ENCODE assay signal across 8 mouse cellular contexts in genomic region chr1:193575986-193576713, GRCm38 (mm10).
DNase-seq lines count a peak whose midpoint lies in the region; ATAC-seq and TF ChIP-seq lines count a peak whose summit lies in the region.

No protein-coding gene starts in this region.

- ATAC-seq in embryonic facial prominence, embryonic 15.5 days (ENCODE audit: insufficient number of reproducible peaks, low FRiP score, low TSS enrichment, low read depth): peak; percentile 78; the same call in 1 of the 2 replicates
- peak; percentile 91 for ATAC-seq in kidney, embryonic 15.5 days (replicated peaks; ENCODE audit: low FRiP score)
- ATAC-seq in limb, embryonic 14.5 days (ENCODE audit: low FRiP score, low read depth): peak; percentile 81
- ATAC-seq in midbrain, postnatal 0 days (ENCODE audit: low FRiP score): peak; percentile 85

- TF ChIP-seq CTCF in bone marrow, adult 2 months (IDR thresholded peaks at IDR 0.05; ENCODE audit: control insufficient read depth, insufficient read depth, low read length): peak; percentile 65
- peak; percentile 97 for TF ChIP-seq CTCF in midbrain, postnatal 0 days (IDR thresholded peaks at IDR 0.05)
- TF ChIP-seq CTCF in testis, adult 2 months (IDR thresholded peaks at IDR 0.05; ENCODE audit: control insufficient read depth, insufficient read depth, insufficient replicate concordance, low read depth, low read length): peak; percentile 52; the same call in 1 of the 2 replicates

- H3K4me2 ChIP-seq in embryonic facial prominence, embryonic 15.5 days (replicated peaks): no peak overlapping the region
- H3K4me2 ChIP-seq in kidney, embryonic 15.5 days: no peak overlapping the region
- no peak overlapping the region for H3K4me2 ChIP-seq in limb, embryonic 14.5 days (replicated peaks; ENCODE audit: low read depth, low read length, severe bottlenecking)
- peak overlapping the region; percentile 15; the same call in 1 of the 2 replicates for H3K4me2 ChIP-seq in midbrain, postnatal 0 days (ENCODE audit: low read depth, low read length, poor library complexity, severe bottlenecking)

- H3K9ac ChIP-seq in embryonic facial prominence, embryonic 15.5 days: no peak overlapping the region
- H3K9ac ChIP-seq in kidney, embryonic 15.5 days: no peak overlapping the region
- no peak overlapping the region for H3K9ac ChIP-seq in limb, embryonic 14.5 days (ENCODE audit: low read depth, low read length, severe bottlenecking)
- no peak overlapping the region for H3K9ac ChIP-seq in midbrain, postnatal 0 days (replicated peaks; ENCODE audit: low read length, poor library complexity, severe bottlenecking)

- H3K4me3 ChIP-seq in bone marrow, adult 2 months (replicated peaks; ENCODE audit: control insufficient read depth, low read depth, low read length): no peak overlapping the region
- H3K4me3 ChIP-seq in embryonic facial prominence, embryonic 15.5 days (replicated peaks): no peak overlapping the region
- no peak overlapping the region for H3K4me3 ChIP-seq in heart, embryonic 10.5 days
- H3K4me3 ChIP-seq in kidney, embryonic 15.5 days (replicated peaks): no peak overlapping the region
- H3K4me3 ChIP-seq in limb, embryonic 14.5 days (replicated peaks; ENCODE audit: low read length): no peak overlapping the region
- no peak overlapping the region for H3K4me3 ChIP-seq in midbrain, postnatal 0 days (ENCODE audit: low read depth, low read length)
- H3K4me3 ChIP-seq in testis, adult 2 months (ENCODE audit: control insufficient read depth, low read depth, low read length): no peak overlapping the region

- no peaks in the 10 kb centered on the region for H3K27me3 ChIP-seq in embryonic facial prominence, embryonic 15.5 days
- H3K27me3 ChIP-seq in heart, embryonic 10.5 days (ENCODE audit: insufficient read depth, poor library complexity, severe bottlenecking): peaks cover 14% of the 10 kb centered on the region; the same call in 1 of the 2 replicates
- H3K27me3 ChIP-seq in kidney, embryonic 15.5 days: peaks cover 12% of the 10 kb centered on the region; the same call in 1 of the 2 replicates
- no peaks in the 10 kb centered on the region for H3K27me3 ChIP-seq in limb, embryonic 14.5 days (ENCODE audit: control insufficient read depth, insufficient read depth, low read length)
- no peaks in the 10 kb centered on the region for H3K27me3 ChIP-seq in midbrain, postnatal 0 days (ENCODE audit: insufficient read depth, low read length)
- no peaks in the 10 kb centered on the region for H3K27me3 ChIP-seq in testis, adult 2 months (ENCODE audit: control insufficient read depth, insufficient read depth, low read length)

- H3K27ac ChIP-seq in bone marrow, adult 2 months (ENCODE audit: control insufficient read depth, insufficient read depth, low read depth, low read length, poor library complexity): no peak overlapping the region
- H3K27ac ChIP-seq in embryonic facial prominence, embryonic 15.5 days (replicated peaks): 0 out of 2 replicates have a peak overlapping the region, but pooled peaks have one; percentile 17
- H3K27ac ChIP-seq in heart, embryonic 10.5 days: no peak overlapping the region
- no peak overlapping the region for H3K27ac ChIP-seq in kidney, embryonic 15.5 days
- H3K27ac ChIP-seq in limb, embryonic 14.5 days (replicated peaks; ENCODE audit: low read depth, low read length): no peak overlapping the region
- no peak overlapping the region for H3K27ac ChIP-seq in midbrain, postnatal 0 days (ENCODE audit: low read depth, low read length)
- no peak overlapping the region for H3K27ac ChIP-seq in testis, adult 2 months (ENCODE audit: control insufficient read depth, insufficient read depth, low read depth, low read length)

- no peak for TF ChIP-seq POLR2A in bone marrow, adult 2 months (IDR thresholded peaks at IDR 0.05; ENCODE audit: borderline replicate concordance, control insufficient read depth, low read depth, low read length)
- no peak for TF ChIP-seq POLR2A in limb, embryonic 14.5 days (IDR thresholded peaks at IDR 0.05; ENCODE audit: borderline replicate concordance, extremely low read depth, insufficient read depth, insufficient read length)
- TF ChIP-seq POLR2A in testis, adult 2 months (IDR thresholded peaks at IDR 0.05; ENCODE audit: control insufficient read depth, low read depth, low read length): no peak

- WGBS in bone marrow, adult 2 months: 9% methylated on average over 12 of the region's 12 CpGs
- WGBS in embryonic facial prominence, embryonic 15.5 days: 7% methylated on average over 12 of the region's 12 CpGs
- 8% methylated on average over 12 of the region's 12 CpGs for WGBS in heart, embryonic 10.5 days
- 9% methylated on average over 12 of the region's 12 CpGs for WGBS in kidney, embryonic 15.5 days
- 11% methylated on average over 12 of the region's 12 CpGs for WGBS in limb, embryonic 14.5 days
- 1% methylated on average over 12 of the region's 12 CpGs for WGBS in midbrain, postnatal 0 days

- H3K36me3 ChIP-seq in embryonic facial prominence, embryonic 15.5 days: no peaks in the 10 kb centered on the region
- no peaks in the 10 kb centered on the region for H3K36me3 ChIP-seq in heart, embryonic 10.5 days
- H3K36me3 ChIP-seq in kidney, embryonic 15.5 days: no peaks in the 10 kb centered on the region
- no peaks in the 10 kb centered on the region for H3K36me3 ChIP-seq in limb, embryonic 14.5 days (ENCODE audit: control insufficient read depth, insufficient read depth, low read length)
- H3K36me3 ChIP-seq in midbrain, postnatal 0 days (ENCODE audit: insufficient read depth, low read length): no peaks in the 10 kb centered on the region
- no peaks in the 10 kb centered on the region for H3K36me3 ChIP-seq in testis, adult 2 months (ENCODE audit: control insufficient read depth, insufficient read depth, low read length)

- DNase-seq in CD4-positive helper T cell, adult 2 months (ENCODE audit: low read depth, low spot score): peak; percentile 32
- peak; percentile 83 for DNase-seq in heart, embryonic 10.5 days (ENCODE audit: low spot score)
- DNase-seq in limb, embryonic 14.5 days (ENCODE audit: low spot score): peak; percentile 90
- DNase-seq in midbrain, postnatal 0 days (ENCODE audit: low spot score): peak; percentile 97

- no peaks in the 10 kb centered on the region for H3K9me3 ChIP-seq in embryonic facial prominence, embryonic 15.5 days (replicated peaks)
- no peaks in the 10 kb centered on the region for H3K9me3 ChIP-seq in heart, embryonic 10.5 days
- H3K9me3 ChIP-seq in kidney, embryonic 15.5 days (replicated peaks): no peaks in the 10 kb centered on the region
- H3K9me3 ChIP-seq in limb, embryonic 14.5 days (ENCODE audit: control insufficient read depth, low read length): no peaks in the 10 kb centered on the region
- H3K9me3 ChIP-seq in midbrain, postnatal 0 days (ENCODE audit: low read length): no peaks in the 10 kb centered on the region

- no peaks in the 10 kb centered on the region for H3K4me1 ChIP-seq in bone marrow, adult 2 months (ENCODE audit: control insufficient read depth, insufficient read depth, low read length)
- H3K4me1 ChIP-seq in embryonic facial prominence, embryonic 15.5 days: peaks cover 11% of the 10 kb centered on the region; the same call in 1 of the 2 replicates
- peaks cover 22% of the 10 kb centered on the region for H3K4me1 ChIP-seq in heart, embryonic 10.5 days
- H3K4me1 ChIP-seq in kidney, embryonic 15.5 days: peaks cover 13% of the 10 kb centered on the region; the same call in 1 of the 2 replicates
- H3K4me1 ChIP-seq in limb, embryonic 14.5 days (ENCODE audit: control insufficient read depth, insufficient read depth, low read length): no peaks in the 10 kb centered on the region
- H3K4me1 ChIP-seq in midbrain, postnatal 0 days (ENCODE audit: insufficient read depth, low read length): no peaks in the 10 kb centered on the region
- no peaks in the 10 kb centered on the region for H3K4me1 ChIP-seq in testis, adult 2 months (ENCODE audit: control insufficient read depth, insufficient read depth, low read length)

Comparison
In these comparisons a context has a peak if more than half of its experiments do, and no peak if none do; other contexts are left out.
1. DNase-seq: peak in every context shown above with its lines; median percentile 97 in midbrain, postnatal 0 days; 90 in limb, embryonic 14.5 days; 83 in heart, embryonic 10.5 days; 32 in CD4-positive helper T cell, adult 2 months.